Mouse (Mus musculus) myocyte (in vitro differentiated cells): ENCODE data around the gene Ampd3. TPM values are rescaled to one million over a fixed set of nuclear protein-coding genes. Genes with fewer than 3 reads are reported as not detected.

ENCODE experiments used
- H3K27me3 ChIP-seq: one replicate; pipeline ENCODE4 v1.6.1; 2011; ENCODE audit not compliant: control insufficient read depth, insufficient read depth, insufficient read length
- H3K36me3 ChIP-seq: one replicate; pipeline ENCODE4 v1.6.1; 2011; ENCODE audit not compliant: control insufficient read depth, insufficient read depth
- H3K4me2 ChIP-seq: one replicate; pipeline ENCODE4 v1.6.1; 2011; ENCODE audit warnings: low read depth, control low read depth
- H3K4me3 ChIP-seq: one replicate; pipeline ENCODE4 v1.5.1; 2011; ENCODE audit warnings: mild to moderate bottlenecking, control low read depth, moderate library complexity
- H3K79me2 ChIP-seq: one replicate; pipeline ENCODE4 v1.6.1; 2011; ENCODE audit not compliant: control insufficient read depth, insufficient read depth
- H3ac ChIP-seq: one replicate; pipeline ENCODE4 v1.6.1; 2011; ENCODE audit not compliant: control insufficient read depth, insufficient read length
- CEBPB ChIP-seq: IDR thresholded peaks from 2 replicates; pipeline ENCODE4 v1.6.1; 2011; ENCODE audit warnings: mild to moderate bottlenecking, moderate library complexity; ENCODE audit not compliant: poor library complexity, insufficient read depth, severe bottlenecking
- E2F4 ChIP-seq: IDR thresholded peaks from one replicate; pipeline ENCODE4 v1.6.1; 2011; ENCODE audit warnings: mild to moderate bottlenecking, control low read depth, moderate library complexity; ENCODE audit not compliant: insufficient read depth
- MAX ChIP-seq: IDR thresholded peaks from one replicate; pipeline ENCODE4 v1.6.1; 2011; ENCODE audit warnings: low read depth, mild to moderate bottlenecking, control low read depth
- MYOD1 ChIP-seq, 3 experiments: IDR thresholded peaks; one replicate each; pipeline ENCODE4 v1.6.1; 2011; ENCODE audit warnings: control low read depth in 2 of 3, low read depth in 2 of 3, mild to moderate bottlenecking in 2 of 3, moderate library complexity in 1 of 3; ENCODE audit not compliant: insufficient read length in 2 of 3, control insufficient read depth in 1 of 3
- MYOG ChIP-seq, 3 experiments: IDR thresholded peaks; one replicate each; pipeline ENCODE4 v1.6.1; 2011; ENCODE audit warnings: control low read depth in 2 of 3, low read depth in 2 of 3, mild to moderate bottlenecking in 2 of 3; ENCODE audit not compliant: insufficient read length in 2 of 3, control insufficient read depth in 1 of 3, insufficient read depth in 1 of 3
- POLR2A ChIP-seq: IDR thresholded peaks from one replicate; pipeline ENCODE4 v1.6.1; 2011; ENCODE audit warnings: low read depth, mild to moderate bottlenecking, control low read depth, moderate library complexity; ENCODE audit not compliant: insufficient read length
- POLR2AphosphoS2 ChIP-seq: IDR thresholded peaks from one replicate; pipeline ENCODE4 v1.6.1; 2011; ENCODE audit warnings: low read depth, control low read depth; ENCODE audit not compliant: insufficient read length
- REST ChIP-seq: IDR thresholded peaks from one replicate; pipeline ENCODE4 v1.6.1; 2011; ENCODE audit warnings: mild to moderate bottlenecking, control low read depth, moderate library complexity; ENCODE audit not compliant: insufficient read depth, insufficient read length
- SRF ChIP-seq: IDR thresholded peaks from one replicate; pipeline ENCODE4 v1.6.1; 2011; ENCODE audit warnings: low read depth; ENCODE audit not compliant: control insufficient read depth, insufficient read length
- TCF12 ChIP-seq: IDR thresholded peaks from one replicate; pipeline ENCODE4 v1.6.1; 2011; ENCODE audit warnings: mild to moderate bottlenecking, control low read depth; ENCODE audit not compliant: poor library complexity, insufficient read depth, severe bottlenecking
- TCF3 ChIP-seq: IDR thresholded peaks from one replicate; pipeline ENCODE4 v1.6.1; 2011; ENCODE audit warnings: low read depth, control low read depth; ENCODE audit not compliant: insufficient read length
- USF1 ChIP-seq: IDR thresholded peaks from one replicate; pipeline ENCODE4 v1.6.1; 2011; ENCODE audit warnings: low read depth, mild to moderate bottlenecking, control low read depth, moderate library complexity
- polyA plus RNA-seq: library from polyadenylated mRNA; unstranded; fragments of >200 nt; fragmentation: generic; extraction: Trizol; gene quantifications from one replicate; pipeline ENCODE4 v1.2.1, GENCODE M21; 2012; ENCODE audit warnings: missing spikeins

Ampd3 gene
- polyA plus RNA-seq, 1 experiment = 8.2 TPM

- H3K4me3 ChIP-seq = no peak overlapping the region
- no peaks in the 10 kb centered on the region for H3K79me2 ChIP-seq
- TF ChIP-seq MYOD1 (IDR thresholded peaks at IDR 0.05; ENCODE audit: control insufficient read depth in 1 of 3, insufficient read length in 2 of 3, low read depth in 2 of 3) = peak in 1 of 3 experiments; percentile 6
- TF ChIP-seq MAX = no peak
- no peak overlapping the region for H3K4me2 ChIP-seq
- H3K36me3 ChIP-seq = no peaks in the 10 kb centered on the region
- H3K27me3 ChIP-seq = peaks cover 7% of the 10 kb centered on the region
- no peak overlapping the region for H3ac ChIP-seq
These were observed 85.6 kb downstream of the Ampd3 start for GRCm38 (mm10) chr7:110853611-110854010.

GRCm38 (mm10) chr7:110854519-110854918 lies 86.5 kb downstream of the Ampd3 start:
- Histone ChIP-seq H3K4me2 (no peak overlapping the region), H3K36me3 (no peaks in the 10 kb centered on the region), H3K27me3 (peaks cover 7% of the 10 kb centered on the region), H3K4me3 (no peak overlapping the region), H3ac (no peak overlapping the region), H3K79me2 (no peaks in the 10 kb centered on the region)
- TF ChIP-seq E2F4 = no peak
- TF ChIP-seq MYOG (IDR thresholded peaks at IDR 0.05; ENCODE audit: control insufficient read depth in 1 of 3, insufficient read depth in 1 of 3, insufficient read length in 2 of 3, low read depth in 2 of 3) = no peak
- no peak for TF ChIP-seq TCF3
- no peak for TF ChIP-seq POLR2A
- TF ChIP-seq POLR2AphosphoS2 = no peak
- no peak for TF ChIP-seq USF1
- no peak for TF ChIP-seq CEBPB
- no peak for TF ChIP-seq TCF12
- no peak for TF ChIP-seq REST
- TF ChIP-seq MAX = no peak
- no peak for TF ChIP-seq SRF
- TF ChIP-seq MYOD1 (IDR thresholded peaks at IDR 0.05; ENCODE audit: control insufficient read depth in 1 of 3, insufficient read length in 2 of 3, low read depth in 2 of 3) = no peak

GRCm38 (mm10) chr7:110854927-110855546 lies 87.0 kb downstream of the Ampd3 start:
- no peak for TF ChIP-seq MYOD1 (IDR thresholded peaks at IDR 0.05; ENCODE audit: control insufficient read depth in 1 of 3, insufficient read length in 2 of 3, low read depth in 2 of 3)
- TF ChIP-seq POLR2A = no peak
- TF ChIP-seq CEBPB = no peak
- TF ChIP-seq TCF12 = no peak
- TF ChIP-seq E2F4 = no peak
- TF ChIP-seq MYOG (IDR thresholded peaks at IDR 0.05; ENCODE audit: control insufficient read depth in 1 of 3, insufficient read depth in 1 of 3, insufficient read length in 2 of 3, low read depth in 2 of 3) = no peak
- TF ChIP-seq REST = no peak
- no peak for TF ChIP-seq POLR2AphosphoS2
- no peak for TF ChIP-seq TCF3
- TF ChIP-seq MAX = no peak
- no peak for TF ChIP-seq SRF
- Histone ChIP-seq H3K4me3 (no peak overlapping the region), H3ac (no peak overlapping the region), H3K36me3 (no peaks in the 10 kb centered on the region), H3K27me3 (peaks cover 2% of the 10 kb centered on the region), H3K4me2 (no peak overlapping the region), H3K79me2 (no peaks in the 10 kb centered on the region)

DNA sequence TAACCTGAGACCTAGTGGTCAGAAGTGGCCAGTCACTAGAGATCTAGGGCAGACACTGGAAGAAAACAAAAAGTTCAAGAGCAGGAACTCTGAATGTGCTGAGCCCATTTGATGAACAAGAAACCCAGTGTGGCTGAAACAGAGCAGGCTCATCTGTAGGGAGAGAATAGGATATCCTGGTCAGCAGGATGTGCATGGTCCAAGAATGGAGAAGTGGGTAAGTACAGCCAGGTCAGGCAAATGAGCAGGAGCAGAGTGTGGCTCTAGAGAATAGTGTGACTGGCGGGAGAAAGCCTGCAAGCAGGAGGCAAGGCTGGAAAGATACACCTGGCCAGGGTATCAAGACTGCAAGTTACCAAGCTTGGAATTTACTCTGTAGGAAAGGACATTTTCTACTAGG lies 87.6 kb downstream of the Ampd3 start:
- TF ChIP-seq MAX (no peak), TCF3 (no peak), POLR2AphosphoS2 (no peak), REST (no peak), SRF (no peak), E2F4 (no peak), TCF12 (no peak), MYOD1 (IDR thresholded peaks at IDR 0.05; ENCODE audit: control insufficient read depth in 1 of 3, insufficient read length in 2 of 3, low read depth in 2 of 3) (no peak), CEBPB (no peak), USF1 (no peak), MYOG (IDR thresholded peaks at IDR 0.05; ENCODE audit: control insufficient read depth in 1 of 3, insufficient read depth in 1 of 3, insufficient read length in 2 of 3, low read depth in 2 of 3) (no peak), POLR2A (no peak)

GRCm38 (mm10) chr7:110860129-110860528 lies 92.1 kb downstream of the Ampd3 start:
- Histone ChIP-seq H3K79me2 (no peaks in the 10 kb centered on the region), H3K36me3 (no peaks in the 10 kb centered on the region), H3K4me2 (no peak overlapping the region), H3ac (no peak overlapping the region), H3K27me3 (no peaks in the 10 kb centered on the region), H3K4me3 (no peak overlapping the region)
- TF ChIP-seq MYOG (IDR thresholded peaks at IDR 0.05; ENCODE audit: control insufficient read depth in 1 of 3, insufficient read depth in 1 of 3, insufficient read length in 2 of 3, low read depth in 2 of 3) = no peak
- no peak for TF ChIP-seq TCF3
- TF ChIP-seq MAX = no peak
- no peak for TF ChIP-seq REST
- no peak for TF ChIP-seq POLR2AphosphoS2
- TF ChIP-seq TCF12 = no peak
- TF ChIP-seq SRF = no peak
- TF ChIP-seq POLR2A = no peak
- TF ChIP-seq USF1 = no peak
- no peak for TF ChIP-seq CEBPB
- TF ChIP-seq MYOD1 (IDR thresholded peaks at IDR 0.05; ENCODE audit: control insufficient read depth in 1 of 3, insufficient read length in 2 of 3, low read depth in 2 of 3) = no peak
- TF ChIP-seq E2F4 = no peak

More for the DNA sequence above, 87.6 kb downstream of the Ampd3 start:
- H3K79me2 ChIP-seq = no peaks in the 10 kb centered on the region
- H3K4me3 ChIP-seq = no peak overlapping the region
- no peak overlapping the region for H3K4me2 ChIP-seq
- no peaks in the 10 kb centered on the region for H3K27me3 ChIP-seq
- H3K36me3 ChIP-seq = no peaks in the 10 kb centered on the region
- H3ac ChIP-seq = no peak overlapping the region

Other genes starting within 250 kb of the Ampd3 start
- 11.3 TPM for gene Sbf2, start 153.3 kb upstream of the Ampd3 start, polyA plus RNA-seq
- 1.2 TPM for gene Adm, start 140.5 kb upstream of the Ampd3 start, polyA plus RNA-seq
- 12.3 TPM for gene Rnf141, start 76.3 kb downstream of the Ampd3 start, polyA plus RNA-seq
- gene Lyve1, start 95.0 kb downstream of the Ampd3 start, polyA plus RNA-seq = not detected
- 1.2 TPM for gene Mrvi1, start 214.3 kb downstream of the Ampd3 start, polyA plus RNA-seq